20 mouse cellular contexts compared by ENCODE assay signal in genomic region chr12:70280930-70281329, GRCm38 (mm10).
"Had no signal": no experiment of that assay in that cellular context is flagged by ENCODE, and none has a peak within 500 bp of the region (broad histone marks: within the 10 kb centered on the region; RNA-seq: fewer than 3 reads in every experiment).

No protein-coding gene starts in this region.

- H3K27ac ChIP-seq: heart, adult 2 months; heart, embryonic 13.5 days; heart, embryonic 15.5 days; hindbrain, embryonic 13.5 days; hindbrain, embryonic 15.5 days; kidney, embryonic 15.5 days; kidney, postnatal 0 days; limb, embryonic 13.5 days; limb, embryonic 15.5 days; liver, embryonic 12.5 days; liver, embryonic 14.5 days had no signal

- H3K4me3 ChIP-seq: heart, adult 2 months; heart, embryonic 13.5 days; heart, embryonic 15.5 days; hindbrain, embryonic 13.5 days; hindbrain, embryonic 15.5 days; kidney, embryonic 15.5 days; limb, embryonic 13.5 days; limb, embryonic 15.5 days; liver, embryonic 12.5 days had no signal

- ATAC-seq: hindbrain, postnatal 0 days; intestine, embryonic 16.5 days; liver, embryonic 12.5 days had no signal

- DNase-seq: gastrocnemius, postnatal 14 days; gastrocnemius, postnatal 36 days; heart, adult 2 months; heart, postnatal 14 days; heart, postnatal 36 days; layer of hippocampus, adult 9-11 months; layer of hippocampus, postnatal 36 days; left cerebral cortex, postnatal 4 days had no signal
